Mouse (Mus musculus) skeletal muscle tissue, postnatal 0 days (tissue): ENCODE data around the gene Pdcd5. TPM values are rescaled to one million over a fixed set of nuclear protein-coding genes. Genes with fewer than 3 reads are reported as not detected.

ENCODE experiments used
- polyA plus RNA-seq: library from polyadenylated mRNA; unstranded; fragments of >200 nt; fragmentation: Nextera tagmentation; extraction: Ambion mirVana; gene quantifications from 2 replicates; pipeline ENCODE4 v1.2.1, GENCODE M21; 2015

Pdcd5 gene
- 275 and 285 TPM in 2 replicates for polyA plus RNA-seq

DNA sequence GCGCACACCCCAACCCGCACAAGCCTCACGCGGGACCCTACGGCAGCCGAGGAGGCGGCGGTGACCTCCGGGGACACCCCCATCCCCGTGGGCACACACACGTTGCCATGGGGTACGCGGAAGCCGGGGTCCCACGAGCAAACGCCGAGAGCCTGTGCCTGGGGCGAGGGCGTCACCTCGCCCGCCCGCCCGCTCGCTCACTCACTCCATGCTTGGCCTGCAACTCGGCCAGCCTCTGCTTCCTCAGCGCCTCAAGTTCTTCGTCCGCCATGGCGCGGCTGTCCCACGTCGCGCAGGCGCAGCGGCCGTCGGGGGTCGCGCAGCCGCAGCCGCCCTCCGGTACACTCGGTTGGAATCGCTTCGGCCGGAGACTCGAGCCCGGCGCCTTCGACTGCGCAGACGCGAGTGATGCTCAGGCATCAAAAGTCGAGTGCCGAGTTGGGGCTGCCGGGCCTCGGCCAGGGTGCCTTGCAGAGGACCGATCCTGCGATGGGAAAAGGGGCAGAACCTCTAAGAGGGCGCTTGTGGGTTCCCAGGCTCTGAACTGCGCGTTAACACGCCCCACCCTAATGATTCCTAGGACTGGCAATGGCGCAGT, at the start of gene Pdcd5:
Gene Pdcd5, minus strand, starts transcription at position 421 of the 598 bp plus-strand sequence.

Other genes starting within 250 kb of the Pdcd5 start
- gene Slc7a9, start 198.7 kb downstream of the Pdcd5 start, polyA plus RNA-seq, result not detected in 2 replicates
- 0.13 and 0.14 TPM in 2 replicates for gene Tdrd12, start 109.8 kb downstream of the Pdcd5 start, polyA plus RNA-seq
- 38.9 and 41.1 TPM in 2 replicates for gene Nudt19, start 91.2 kb downstream of the Pdcd5 start, polyA plus RNA-seq
- 0.13 and 0.21 TPM in 2 replicates for gene Rgs9bp, start 61.9 kb downstream of the Pdcd5 start, polyA plus RNA-seq
- gene Ankrd27, start 61.3 kb downstream of the Pdcd5 start, polyA plus RNA-seq, result 13.9 and 14.5 TPM in 2 replicates
- gene Dpy19l3, start 106.9 kb upstream of the Pdcd5 start, polyA plus RNA-seq, result 7.3 and 11.2 TPM in 2 replicates
- gene Zfp507, start 155.5 kb upstream of the Pdcd5 start, polyA plus RNA-seq, result 6.5 and 7.5 TPM in 2 replicates